Mouse (Mus musculus) hematopoietic stem cell, adult 5-6 weeks (primary cell): ENCODE results near the gene Mipep. TPM values are rescaled to one million over a fixed set of nuclear protein-coding genes. Genes with fewer than 3 reads are reported as not detected.
A peak's percentile ranks its signal among the peaks of the same experiment; 100 is the strongest.

Experiments used
- ATAC-seq, 2 experiments: fragments of 125-278 bp in 1 of 2; replicated peaks in 1 of 2; 2 replicates each; pipeline ENCODE4 v1.8.0; 2016 to 2017; ENCODE audit warnings: inconsistent platforms in 2 of 2, mild to moderate bottlenecking in 2 of 2, moderate number of reproducible peaks in 2 of 2, low read depth in 1 of 2, moderate TSS enrichment in 1 of 2; ENCODE audit not compliant: low FRiP score in 2 of 2, poor library complexity in 2 of 2, severe bottlenecking in 2 of 2, insufficient read depth in 1 of 2, low TSS enrichment in 1 of 2
- total RNA-seq: library from RNA; stranded (forward); fragments of 172-1452, 232-1000 nt; gene quantifications from 2 replicates; pipeline ENCODE4 v1.2.3, GENCODE M21; 2017

Mipep gene
- total RNA-seq, 1 experiment from 2014 or later = 25.6 TPM

GRCm38 (mm10) chr14:60779198-60779597, 5.2 kb upstream of the Mipep start:
- no peak for ATAC-seq

- ATAC-seq = no peak
Measured at GRCm38 (mm10) chr14:60782121-60782656, 2.2 kb upstream of the Mipep start.

- peak in 1 of 2 experiments; percentile 51; a peak in 1 of 4 replicates for ATAC-seq
Measured at GRCm38 (mm10) chr14:60783196-60783595, 1.2 kb upstream of the Mipep start.

- ATAC-seq = peak; percentile 56 to 77; a peak in 3 of 4 replicates
Measured at GRCm38 (mm10) chr14:60790103-60790502, 5.7 kb downstream of the Mipep start.

- no peak for ATAC-seq
Measured at GRCm38 (mm10) chr14:60796600-60797322, 12.4 kb downstream of the Mipep start.

GRCm38 (mm10) chr14:60797596-60797995, 13.2 kb downstream of the Mipep start:
- ATAC-seq = no peak

GRCm38 (mm10) chr14:60798721-60799120, 14.3 kb downstream of the Mipep start:
- no peak for ATAC-seq

GRCm38 (mm10) chr14:60799762-60800728, 15.7 kb downstream of the Mipep start:
- peak; percentile 32 to 46; a peak in 3 of 4 replicates for ATAC-seq

- ATAC-seq = no peak
Measured at GRCm38 (mm10) chr14:60802026-60802425, 17.7 kb downstream of the Mipep start.

GRCm38 (mm10) chr14:60804978-60805377, 20.6 kb downstream of the Mipep start:
- no peak for ATAC-seq

- ATAC-seq = no peak
Measured at GRCm38 (mm10) chr14:60805871-60806270, 21.5 kb downstream of the Mipep start.

GRCm38 (mm10) chr14:60806891-60807344, 22.5 kb downstream of the Mipep start:
- ATAC-seq = no peak

- ATAC-seq = no peak
Measured at GRCm38 (mm10) chr14:60809881-60810280, 25.5 kb downstream of the Mipep start.

GRCm38 (mm10) chr14:60811547-60811946, 27.2 kb downstream of the Mipep start:
- ATAC-seq = no peak

- ATAC-seq = no peak
Measured at GRCm38 (mm10) chr14:60815098-60815497, 30.7 kb downstream of the Mipep start.

- no peak for ATAC-seq
Measured at GRCm38 (mm10) chr14:60818045-60818444, 33.7 kb downstream of the Mipep start.

- no peak for ATAC-seq
Measured at GRCm38 (mm10) chr14:60830096-60830495, 45.7 kb downstream of the Mipep start.

GRCm38 (mm10) chr14:60836709-60837108, 52.3 kb downstream of the Mipep start:
- no peak for ATAC-seq
